Mouse (Mus musculus) left cerebral cortex, adult 18-20 months (tissue): ENCODE measurements around the gene Lsm2. TPM values are rescaled to one million over a fixed set of nuclear protein-coding genes. Genes with fewer than 3 reads are reported as not detected.
"Not testable (repeated sequence)": the region's sequence is repeated elsewhere in the genome, so short reads cannot be mapped to it uniquely, and the experiment has no call there.

Source experiments
- DNase-seq, 2 experiments: peaks; one replicate each; pipeline ENCODE4 v3.0.0; 2021 to 2022; ENCODE audit warnings: low spot score in 2 of 2, mixed read lengths in 1 of 2
- total RNA-seq, 2 experiments: library from RNA; stranded (reverse); gene quantifications; 2 replicates each; pipeline ENCODE4 v1.2.3; 2021

Gene Lsm2
- total RNA-seq, 2 experiments from 2014 or later: 13.9 to 15.5 TPM

GRCm38 (mm10) chr17:34955884-34956283 lies 25.8 kb upstream of the Lsm2 start:
- no peak for DNase-seq

GRCm38 (mm10) chr17:34956340-34956739 lies 25.3 kb upstream of the Lsm2 start:
- DNase-seq: no peak

- not testable (repeated sequence) for DNase-seq
Observed at GRCm38 (mm10) chr17:34957291-34957690, 24.4 kb upstream of the Lsm2 start.

GRCm38 (mm10) chr17:34957966-34958365 lies 23.7 kb upstream of the Lsm2 start:
- DNase-seq: not testable (repeated sequence)

GRCm38 (mm10) chr17:34958734-34959129 lies 22.9 kb upstream of the Lsm2 start:
- DNase-seq: not testable (repeated sequence)

- peak; percentile 75 to 81 for DNase-seq
Observed at GRCm38 (mm10) chr17:34959130-34959778, 22.4 kb upstream of the Lsm2 start, which contains the start of gene Hspa1b. Gene Hspa1b, minus strand, starts transcription at chr17:34959238.

- no peak for DNase-seq
Observed at GRCm38 (mm10) chr17:34959881-34960515, 21.7 kb upstream of the Lsm2 start.

- peak in 1 of 2 experiments; percentile 15 for DNase-seq
Observed at GRCm38 (mm10) chr17:34960702-34961493, 20.8 kb upstream of the Lsm2 start.

- no peak for DNase-seq
Observed at GRCm38 (mm10) chr17:34962125-34962524, 19.5 kb upstream of the Lsm2 start.

- DNase-seq: no peak
Observed at GRCm38 (mm10) chr17:34962841-34963240, 18.8 kb upstream of the Lsm2 start.

GRCm38 (mm10) chr17:34964640-34965049 lies 17.0 kb upstream of the Lsm2 start:
- DNase-seq: no peak

GRCm38 (mm10) chr17:34965627-34966026 lies 16.0 kb upstream of the Lsm2 start:
- no peak for DNase-seq

GRCm38 (mm10) chr17:34969822-34970221 lies 11.8 kb upstream of the Lsm2 start, which contains the start of gene Gm20481:
Gene Gm20481, plus strand, starts transcription at chr17:34969912.
- not testable (repeated sequence) for DNase-seq

- DNase-seq: not testable (repeated sequence)
Observed at GRCm38 (mm10) chr17:34970850-34971249, 10.8 kb upstream of the Lsm2 start.

- DNase-seq: not testable (repeated sequence)
Observed at GRCm38 (mm10) chr17:34971694-34972068, 10.0 kb upstream of the Lsm2 start.

GRCm38 (mm10) chr17:34972069-34972749 lies 9.5 kb upstream of the Lsm2 start, which contains the start of the genes Hspa1a and Hspa1l:
Gene Hspa1a, minus strand, starts transcription at chr17:34972156.
Gene Hspa1l, plus strand, starts transcription at chr17:34972703.
- DNase-seq: peak; percentile 68 to 77

- DNase-seq: no peak
Observed at GRCm38 (mm10) chr17:34975581-34976492, 5.8 kb upstream of the Lsm2 start.

GRCm38 (mm10) chr17:34977000-34977399 lies 4.7 kb upstream of the Lsm2 start:
- no peak for DNase-seq

GRCm38 (mm10) chr17:34978239-34978638 lies 3.4 kb upstream of the Lsm2 start:
- DNase-seq: no peak

- no peak for DNase-seq
Observed at GRCm38 (mm10) chr17:34979631-34980030, 2.0 kb upstream of the Lsm2 start.
